Mouse (Mus musculus): ENCODE results near the gene Fzr1. TPM values are rescaled to one million over a fixed set of nuclear protein-coding genes. Genes with fewer than 3 reads are reported as not detected.
A peak's percentile ranks its signal among the peaks of the same experiment; 100 is the strongest.

The Fzr1 gene
- polyA plus RNA-seq, 1 experiment from 2014 or later, result 104 TPM

DNA sequence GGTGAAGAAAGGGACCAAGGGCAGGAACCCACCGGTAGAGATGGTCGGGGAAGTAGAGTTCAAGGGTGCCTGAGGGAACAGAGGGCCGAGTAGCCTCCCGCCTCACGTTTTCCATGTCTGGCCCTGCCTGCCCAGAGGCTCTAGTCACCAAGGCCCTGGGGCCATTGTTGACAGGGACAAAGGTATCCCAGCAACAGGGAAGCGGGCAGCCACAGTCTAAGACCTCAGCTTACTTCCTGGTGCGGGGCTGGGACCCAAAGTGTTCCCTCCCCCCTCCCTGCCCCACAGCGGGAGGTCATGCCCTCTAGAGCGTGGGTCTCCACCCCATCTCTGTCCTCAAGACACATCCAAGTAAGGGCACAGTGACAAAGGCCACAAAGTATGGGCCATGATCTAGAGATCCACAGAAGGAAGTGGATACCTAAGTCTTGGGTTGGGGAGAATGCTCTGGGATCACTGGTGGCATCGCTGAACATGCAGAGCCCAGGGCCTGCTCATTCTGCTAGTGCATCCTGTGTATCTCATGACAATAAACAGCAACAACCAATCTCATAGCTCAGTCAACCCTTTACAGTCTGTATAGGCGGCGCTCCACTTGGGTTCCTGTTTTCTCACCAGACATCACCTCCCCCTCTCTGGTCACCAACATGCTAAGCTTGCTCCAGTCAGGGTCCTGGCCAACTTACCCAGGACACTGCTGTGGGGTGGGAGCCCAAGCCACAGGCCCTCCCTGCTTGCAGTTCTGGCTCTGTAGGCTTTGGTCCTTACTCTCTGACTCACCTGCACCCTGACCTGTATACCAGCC, 12.4 kb downstream of the Fzr1 start, which contains the start of gene 4930404N11Rik:
Gene 4930404N11Rik (minus strand): TSS at position 145 of the 805 bp plus-strand sequence.
- Histone ChIP-seq H3K27ac (ENCODE audit: low read depth, low read length) (no peak within 1 kb of the TSS; the same call in 1 of the 2 replicates), H3K27me3 (ENCODE audit: control insufficient read depth, insufficient read depth, low read length) (peaks cover 11% of the 10 kb centered on the region), H3K4me2 (peak within 1 kb of the TSS; percentile 52), H3K4me1 (ENCODE audit: control insufficient read depth, insufficient read depth, low read length) (peaks cover 38% of the 10 kb centered on the region), H3K9ac (ENCODE audit: low read length) (peak within 1 kb of the TSS; percentile 20; the same call in 1 of the 2 replicates), H3K36me3 (ENCODE audit: control insufficient read depth, insufficient read depth, low read length) (peaks cover 30% of the 10 kb centered on the region), H3K9me3 (ENCODE audit: control insufficient read depth, low read length) (no peaks in the 10 kb centered on the region), H3K4me3 (ENCODE audit: low read depth, low read length) (0 out of 2 replicates have a peak within 1 kb of the TSS, but pooled peaks have one; percentile 2)
- peak; percentile 71 for ATAC-seq (ENCODE audit: low FRiP score)
- WGBS, result 17% methylated on average over 12 of the region's 12 CpGs
- DNase-seq (ENCODE audit: low spot score, missing footprints), result peak; percentile 95

DNA sequence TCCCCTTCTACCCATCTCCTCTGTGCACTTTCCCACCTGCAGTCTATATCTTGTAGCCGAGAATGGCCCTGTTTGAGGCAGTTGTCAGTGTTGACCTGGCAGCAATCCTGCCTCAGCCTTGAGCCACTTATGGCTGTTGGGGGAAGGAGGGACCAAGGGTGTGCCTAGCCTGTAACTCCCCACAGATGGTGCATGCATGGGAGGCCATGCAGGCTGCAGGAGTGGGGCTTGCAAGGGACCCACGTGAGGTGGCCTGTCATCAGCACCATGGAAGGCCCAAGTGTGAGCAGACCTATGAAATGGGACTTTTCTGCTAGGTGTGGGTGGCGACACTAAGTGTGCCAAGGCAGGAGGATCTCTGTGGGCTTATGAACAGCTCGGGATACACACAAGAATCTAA, 13.2 kb downstream of the Fzr1 start:
- H3K9me3 ChIP-seq (ENCODE audit: control insufficient read depth, low read length), result no peaks in the 10 kb centered on the region
- H3K9ac ChIP-seq (ENCODE audit: low read length), result 0 out of 2 replicates have a peak overlapping the region, but pooled peaks have one; percentile 16
- 0 out of 2 replicates have a peak overlapping the region, but pooled peaks have one; percentile 2 for H3K4me3 ChIP-seq (ENCODE audit: low read depth, low read length)
- peak; percentile 36 for ATAC-seq (ENCODE audit: low FRiP score)
- H3K36me3 ChIP-seq (ENCODE audit: control insufficient read depth, insufficient read depth, low read length), result peaks cover 24% of the 10 kb centered on the region
- peaks cover 42% of the 10 kb centered on the region for H3K4me1 ChIP-seq (ENCODE audit: control insufficient read depth, insufficient read depth, low read length)
- H3K4me2 ChIP-seq, result peak overlapping the region; percentile 52; the same call in 1 of the 2 replicates
- H3K27me3 ChIP-seq (ENCODE audit: control insufficient read depth, insufficient read depth, low read length), result peaks cover 11% of the 10 kb centered on the region
- no peak for DNase-seq (ENCODE audit: low spot score, missing footprints)
- 38% methylated on average over 4 of the region's 4 CpGs for WGBS
- no peak overlapping the region for H3K27ac ChIP-seq (ENCODE audit: low read depth, low read length)

DNA sequence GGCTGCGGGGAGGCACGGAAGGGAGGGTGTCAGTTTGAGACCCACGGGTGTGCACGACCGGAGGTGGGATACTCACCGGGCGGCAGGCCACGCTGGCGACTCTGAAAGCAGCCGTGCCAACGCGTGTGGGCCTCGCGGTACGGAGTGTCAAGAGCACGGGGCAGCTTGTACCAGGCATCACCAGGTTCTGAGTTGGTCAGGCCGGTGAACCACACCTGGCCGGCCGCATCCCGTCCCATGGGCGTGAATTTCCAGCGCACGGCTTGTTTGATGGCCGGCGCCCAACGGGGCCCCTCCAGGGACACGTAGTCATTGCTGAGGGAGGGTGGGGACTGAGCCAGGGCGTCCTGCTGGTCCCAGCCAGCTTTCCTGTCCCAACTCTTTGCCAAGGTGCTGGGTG, 13.7 kb downstream of the Fzr1 start:
- Histone ChIP-seq H3K27ac (ENCODE audit: low read depth, low read length) (no peak overlapping the region), H3K36me3 (ENCODE audit: control insufficient read depth, insufficient read depth, low read length) (peaks cover 20% of the 10 kb centered on the region), H3K4me3 (ENCODE audit: low read depth, low read length) (0 out of 2 replicates have a peak overlapping the region, but pooled peaks have one; percentile 2), H3K27me3 (ENCODE audit: control insufficient read depth, insufficient read depth, low read length) (peaks cover 11% of the 10 kb centered on the region), H3K4me1 (ENCODE audit: control insufficient read depth, insufficient read depth, low read length) (peaks cover 42% of the 10 kb centered on the region), H3K4me2 (peak overlapping the region; percentile 52), H3K9me3 (ENCODE audit: control insufficient read depth, low read length) (no peaks in the 10 kb centered on the region), H3K9ac (ENCODE audit: low read length) (peak overlapping the region; percentile 1; the same call in 1 of the 2 replicates)
- WGBS, result 15% methylated on average over 28 of the region's 28 CpGs
- peak; percentile 92 for DNase-seq (ENCODE audit: low spot score, missing footprints)
- 0 out of 2 replicates have a peak, but pooled peaks have one; percentile 6 for ATAC-seq (ENCODE audit: low FRiP score)

DNA sequence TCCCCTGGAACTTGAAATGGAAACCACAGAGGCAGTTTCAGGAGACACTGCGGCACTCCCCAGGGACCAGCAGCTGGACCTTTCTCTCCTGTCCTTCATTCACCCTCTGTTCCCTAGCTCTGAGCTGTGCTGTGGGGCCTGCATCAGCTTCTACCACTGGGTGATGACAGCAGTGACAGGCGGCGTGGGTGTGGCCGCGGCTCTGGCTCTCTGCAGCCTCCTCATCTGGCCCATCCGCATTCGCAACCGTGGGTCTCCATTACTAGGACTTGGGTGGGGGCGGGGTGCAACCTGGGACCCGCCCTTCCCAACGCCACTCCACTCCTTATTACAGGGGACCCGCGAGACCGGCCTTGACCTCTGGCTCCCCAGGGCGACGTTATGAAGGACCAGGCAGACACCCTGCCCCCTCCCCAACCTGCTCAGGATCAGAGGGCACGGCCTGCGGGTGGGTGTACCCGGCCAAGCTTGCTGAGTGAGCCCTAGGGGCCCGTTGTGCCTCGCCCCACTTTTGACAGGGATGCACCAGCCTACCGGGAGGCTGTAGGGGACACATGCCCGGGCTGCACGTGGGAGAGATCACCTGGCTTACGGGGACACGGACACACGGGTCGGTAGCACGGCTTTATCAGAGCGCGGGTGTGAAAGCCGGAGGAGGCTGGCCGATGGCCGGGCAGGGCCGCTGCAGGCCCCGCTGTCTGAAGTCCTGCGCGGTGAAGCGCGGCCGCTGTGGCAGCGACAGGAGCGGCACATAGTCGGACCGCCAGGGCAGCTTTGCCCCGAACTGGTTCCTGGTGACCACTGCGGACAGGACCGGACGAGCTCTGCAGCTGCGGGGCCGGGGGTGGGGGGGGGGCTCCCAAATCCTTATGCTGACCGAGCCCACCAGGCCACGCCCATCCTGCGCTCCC, 14.6 kb downstream of the Fzr1 start:
- Histone ChIP-seq H3K4me3 (ENCODE audit: low read depth, low read length) (peak overlapping the region; percentile 28), H3K27me3 (ENCODE audit: control insufficient read depth, insufficient read depth, low read length) (peaks cover 11% of the 10 kb centered on the region), H3K4me2 (peak overlapping the region; percentile 52), H3K36me3 (ENCODE audit: control insufficient read depth, insufficient read depth, low read length) (peaks cover 13% of the 10 kb centered on the region), H3K27ac (ENCODE audit: low read depth, low read length) (no peak overlapping the region; the same call in 1 of the 2 replicates), H3K9me3 (ENCODE audit: control insufficient read depth, low read length) (no peaks in the 10 kb centered on the region), H3K4me1 (ENCODE audit: control insufficient read depth, insufficient read depth, low read length) (peaks cover 50% of the 10 kb centered on the region), H3K9ac (ENCODE audit: low read length) (peak overlapping the region; percentile 57)
- ATAC-seq (ENCODE audit: low FRiP score) (no peak), DNase-seq (ENCODE audit: low spot score, missing footprints) (no peak)
- WGBS, result 8% methylated on average over 54 of the region's 54 CpGs

DNA sequence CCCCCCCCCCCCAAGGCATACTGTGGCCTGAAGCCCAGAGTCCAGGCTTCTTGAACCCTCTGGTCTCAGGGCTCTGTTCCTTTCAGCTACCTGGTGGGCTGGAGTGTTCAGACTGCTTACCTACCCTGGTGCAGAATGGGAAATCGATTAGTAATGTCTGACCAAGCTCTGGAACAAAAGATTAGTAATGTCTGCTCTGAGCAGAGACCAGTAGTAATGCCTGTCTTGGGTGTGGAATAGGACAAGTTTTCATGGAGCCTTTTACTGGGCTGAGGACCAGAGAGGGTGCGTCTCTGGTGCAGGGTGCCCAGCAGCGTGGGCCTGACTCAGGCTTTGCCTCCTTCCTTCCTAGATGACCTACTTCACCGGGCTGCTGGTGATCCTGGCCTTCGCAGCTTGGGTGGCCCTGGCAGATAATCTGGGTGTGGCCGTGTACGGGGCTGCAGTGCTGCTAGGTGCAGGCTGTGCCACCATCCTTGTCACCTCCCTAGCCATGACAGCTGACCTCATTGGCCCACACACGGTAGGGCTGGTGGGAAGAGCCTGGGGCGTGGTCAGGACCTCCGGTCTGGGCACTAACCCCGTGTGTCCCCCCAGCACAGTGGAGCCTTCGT, 15.9 kb downstream of the Fzr1 start:
- Histone ChIP-seq H3K4me2 (no peak overlapping the region), H3K9me3 (ENCODE audit: control insufficient read depth, low read length) (no peaks in the 10 kb centered on the region), H3K36me3 (ENCODE audit: control insufficient read depth, insufficient read depth, low read length) (peaks cover 6% of the 10 kb centered on the region; the same call in 1 of the 2 replicates), H3K9ac (ENCODE audit: low read length) (no peak overlapping the region), H3K27me3 (ENCODE audit: control insufficient read depth, insufficient read depth, low read length) (peaks cover 11% of the 10 kb centered on the region), H3K27ac (ENCODE audit: low read depth, low read length) (no peak overlapping the region), H3K4me1 (ENCODE audit: control insufficient read depth, insufficient read depth, low read length) (peaks cover 61% of the 10 kb centered on the region), H3K4me3 (ENCODE audit: low read depth, low read length) (no peak overlapping the region)
- ATAC-seq (ENCODE audit: low FRiP score), result no peak
- 77% methylated on average over 12 of the region's 12 CpGs for WGBS
- DNase-seq (ENCODE audit: low spot score, missing footprints), result peak; percentile 86

DNA sequence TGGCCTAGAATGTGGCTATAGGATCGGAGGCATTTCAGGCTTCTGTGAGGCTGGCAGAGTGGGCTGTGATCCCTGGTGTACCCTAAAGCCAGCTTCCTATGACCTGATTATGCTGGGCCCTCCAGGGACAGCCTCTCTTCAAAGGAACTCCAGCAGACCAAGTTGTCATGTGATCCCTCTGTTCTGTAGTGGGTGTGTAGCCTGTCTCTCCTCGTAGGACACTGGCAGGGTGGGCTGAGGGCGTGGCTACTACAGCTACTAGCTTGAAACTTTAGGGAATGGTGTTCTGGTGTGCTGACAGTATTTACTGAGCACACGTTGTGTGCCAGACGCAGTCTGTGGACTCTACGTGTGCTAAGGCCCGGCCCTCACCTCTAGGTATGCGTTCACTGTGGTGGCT, 17.6 kb downstream of the Fzr1 start:
- DNase-seq (ENCODE audit: low spot score, missing footprints) (no peak), ATAC-seq (ENCODE audit: low FRiP score) (no peak)
- H3K36me3 ChIP-seq (ENCODE audit: control insufficient read depth, insufficient read depth, low read length), result no peaks in the 10 kb centered on the region
- H3K9ac ChIP-seq (ENCODE audit: low read length), result 0 out of 2 replicates have a peak overlapping the region, but pooled peaks have one; percentile 7
- H3K4me3 ChIP-seq (ENCODE audit: low read depth, low read length), result no peak overlapping the region
- H3K9me3 ChIP-seq (ENCODE audit: control insufficient read depth, low read length), result no peaks in the 10 kb centered on the region
- 73% methylated on average over 8 of the region's 8 CpGs for WGBS
- H3K27ac ChIP-seq (ENCODE audit: low read depth, low read length), result no peak overlapping the region
- H3K27me3 ChIP-seq (ENCODE audit: control insufficient read depth, insufficient read depth, low read length), result peaks cover 11% of the 10 kb centered on the region
- no peak overlapping the region for H3K4me2 ChIP-seq
- peaks cover 51% of the 10 kb centered on the region for H3K4me1 ChIP-seq (ENCODE audit: control insufficient read depth, insufficient read depth, low read length)

DNA sequence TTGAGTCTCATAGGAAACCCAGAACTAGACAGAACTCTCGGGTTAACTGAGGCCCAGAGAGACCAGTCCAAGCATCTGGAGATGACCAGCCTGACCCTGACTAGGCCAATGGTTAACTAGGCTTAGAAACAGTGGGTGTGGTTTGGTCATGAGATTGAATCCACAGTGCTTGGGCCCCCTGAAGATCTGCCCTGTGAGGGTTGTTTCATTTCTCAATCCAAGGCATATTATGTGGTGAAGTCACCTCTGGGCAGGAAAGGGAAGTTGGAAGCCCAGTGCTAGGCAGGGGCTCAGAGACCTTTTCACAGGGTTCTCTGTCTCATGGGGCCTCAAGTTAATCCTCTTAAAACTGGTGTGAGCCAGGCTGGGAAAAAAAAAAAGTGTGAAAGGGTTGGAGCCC, 19.5 kb downstream of the Fzr1 start:
- H3K4me2 ChIP-seq, result no peak overlapping the region
- no peak overlapping the region for H3K4me3 ChIP-seq (ENCODE audit: low read depth, low read length)
- H3K9me3 ChIP-seq (ENCODE audit: control insufficient read depth, low read length), result no peaks in the 10 kb centered on the region
- ATAC-seq (ENCODE audit: low FRiP score) (no peak), DNase-seq (ENCODE audit: low spot score, missing footprints) (no peak)
- peaks cover 7% of the 10 kb centered on the region for H3K27me3 ChIP-seq (ENCODE audit: control insufficient read depth, insufficient read depth, low read length)
- peaks cover 34% of the 10 kb centered on the region for H3K4me1 ChIP-seq (ENCODE audit: control insufficient read depth, insufficient read depth, low read length)
- no peaks in the 10 kb centered on the region for H3K36me3 ChIP-seq (ENCODE audit: control insufficient read depth, insufficient read depth, low read length)
- no peak overlapping the region; the same call in 1 of the 2 replicates for H3K9ac ChIP-seq (ENCODE audit: low read length)
- WGBS, result 48% methylated on average over 1 of the region's 1 CpGs
- H3K27ac ChIP-seq (ENCODE audit: low read depth, low read length), result no peak overlapping the region

DNA sequence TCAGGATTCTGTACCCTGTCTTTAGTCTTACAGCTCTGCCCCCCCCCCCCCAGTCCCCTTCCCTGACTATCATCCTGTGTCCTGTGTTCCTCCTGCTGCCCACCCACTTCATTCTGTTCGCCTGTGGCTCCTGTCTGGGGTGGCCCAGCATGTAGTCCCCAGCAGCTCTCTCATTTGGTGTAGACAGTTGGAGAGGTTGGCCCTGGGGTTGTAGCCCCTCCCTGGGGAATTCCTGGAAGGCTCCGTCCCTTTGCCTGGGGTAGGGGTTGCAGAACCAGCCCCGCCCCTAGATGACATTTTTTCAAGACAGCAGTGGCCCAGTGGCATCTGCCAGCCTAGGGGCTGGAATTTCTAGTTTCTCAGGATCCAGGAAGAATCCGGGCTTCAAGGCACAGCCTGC, 20.1 kb downstream of the Fzr1 start:
- Histone ChIP-seq H3K4me1 (ENCODE audit: control insufficient read depth, insufficient read depth, low read length) (peaks cover 28% of the 10 kb centered on the region), H3K27ac (ENCODE audit: low read depth, low read length) (no peak overlapping the region), H3K9ac (ENCODE audit: low read length) (peak overlapping the region; percentile 78; the same call in 1 of the 2 replicates), H3K36me3 (ENCODE audit: control insufficient read depth, insufficient read depth, low read length) (no peaks in the 10 kb centered on the region), H3K27me3 (ENCODE audit: control insufficient read depth, insufficient read depth, low read length) (peaks cover 4% of the 10 kb centered on the region; the same call in 1 of the 2 replicates), H3K4me3 (ENCODE audit: low read depth, low read length) (peak overlapping the region; percentile 65), H3K4me2 (peak overlapping the region; percentile 96), H3K9me3 (ENCODE audit: control insufficient read depth, low read length) (no peaks in the 10 kb centered on the region)
- ATAC-seq (ENCODE audit: low FRiP score), result no peak
- 25% methylated on average over 4 of the region's 4 CpGs for WGBS
- no peak for DNase-seq (ENCODE audit: low spot score, missing footprints)

All from midbrain, embryonic 11.5 days (tissue).